Mouse (Mus musculus) retina, adult 2 months (tissue): Measurements from ENCODE around the gene Abca12.

Experiments
- DNase-seq: peaks from one replicate; pipeline ENCODE4 v3.0.0-alpha.2; 2012; ENCODE audit warnings: low read depth, low spot score

The Abca12 gene

GRCm38 (mm10) chr1:71195333-71195732 lies 219.4 kb downstream of the Abca12 start:
- DNase-seq: no peak

GRCm38 (mm10) chr1:71193931-71194330 lies 220.8 kb downstream of the Abca12 start:
- no peak for DNase-seq
